Mouse (Mus musculus): ENCODE measurements around the gene Ptma. TPM values are rescaled to one million over a fixed set of nuclear protein-coding genes. Genes with fewer than 3 reads are reported as not detected.

The Ptma gene
- polyA plus RNA-seq, 1 experiment = 2,341 TPM

DNA sequence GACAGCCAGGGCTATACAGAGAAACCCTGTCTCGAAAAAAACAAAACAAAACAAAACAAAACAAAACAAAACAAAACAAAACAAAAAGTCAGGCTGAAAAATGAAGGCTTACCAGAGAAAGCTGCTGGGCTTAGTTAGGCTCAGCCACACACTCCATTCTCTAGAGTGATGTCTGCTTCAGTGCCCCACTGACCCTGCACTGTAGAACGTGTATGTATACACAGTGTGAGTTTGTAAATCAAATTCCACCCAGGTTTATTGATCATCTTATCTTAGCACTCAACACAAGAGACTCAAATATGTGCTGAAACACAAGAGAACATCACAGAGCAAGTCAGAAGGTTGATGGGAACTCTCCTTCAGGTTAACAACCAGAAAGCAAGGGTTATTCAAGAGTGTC, 41.9 kb downstream of the Ptma start:
- WGBS = 96% methylated on average over 2 of the region's 2 CpGs
- Histone ChIP-seq H3K27me3 (ENCODE audit: control insufficient read depth, insufficient read depth, low read length) (no peaks in the 10 kb centered on the region), H3K36me3 (ENCODE audit: control insufficient read depth, insufficient read depth, low read length) (no peaks in the 10 kb centered on the region), H3K4me3 (ENCODE audit: control insufficient read depth, insufficient read depth, low read length) (no peak overlapping the region), H3K27ac (ENCODE audit: control insufficient read depth, insufficient read depth, low read length) (no peak overlapping the region), H3K4me1 (replicated peaks; ENCODE audit: control insufficient read depth, insufficient read depth, low read length) (no peaks in the 10 kb centered on the region)
- TF ChIP-seq POLR2A (IDR thresholded peaks at IDR 0.05; ENCODE audit: control insufficient read depth, extremely low read depth, insufficient read depth, low read length, poor library complexity) (no peak), CTCF (IDR thresholded peaks at IDR 0.05; ENCODE audit: borderline replicate concordance, control insufficient read depth, extremely low read depth, insufficient read depth, low read length, poor library complexity) (no peak)
- DNase-seq = no peak

DNA sequence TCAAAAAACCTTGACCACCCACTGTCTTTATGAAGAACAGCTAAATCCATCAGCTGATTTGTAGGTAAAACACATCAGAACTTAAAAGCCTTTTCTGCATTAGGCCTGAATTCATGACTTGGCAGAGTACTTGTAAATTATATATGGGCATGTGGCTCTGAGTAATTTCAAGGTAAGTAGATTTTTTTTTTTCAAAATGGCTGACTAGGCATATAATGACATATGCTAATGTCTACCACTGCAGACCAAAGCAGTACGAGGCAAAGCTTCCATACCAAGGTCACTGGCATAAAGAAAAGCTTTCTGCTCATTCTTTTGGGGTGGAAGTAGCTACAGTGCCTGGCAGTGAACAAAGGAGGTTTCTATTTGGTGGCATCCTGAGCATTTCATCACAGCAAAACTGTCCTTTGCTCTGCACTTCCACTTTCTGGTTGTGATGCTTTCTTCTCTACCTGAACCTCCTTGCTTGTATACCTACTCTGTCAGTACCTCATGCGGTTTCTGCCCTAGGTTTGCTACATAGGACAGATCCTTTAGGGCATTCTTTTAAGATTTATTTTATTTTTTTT, 42.9 kb downstream of the Ptma start:
- no peak overlapping the region for H3K27ac ChIP-seq (ENCODE audit: control insufficient read depth, insufficient read depth, low read length)
- no peaks in the 10 kb centered on the region for H3K4me1 ChIP-seq (replicated peaks; ENCODE audit: control insufficient read depth, insufficient read depth, low read length)
- TF ChIP-seq POLR2A (IDR thresholded peaks at IDR 0.05; ENCODE audit: control insufficient read depth, extremely low read depth, insufficient read depth, low read length, poor library complexity) = no peak
- TF ChIP-seq CTCF (IDR thresholded peaks at IDR 0.05; ENCODE audit: borderline replicate concordance, control insufficient read depth, extremely low read depth, insufficient read depth, low read length, poor library complexity) = no peak
- no peak overlapping the region for H3K4me3 ChIP-seq (ENCODE audit: control insufficient read depth, insufficient read depth, low read length)
- WGBS = 98% methylated on average over 2 of the region's 2 CpGs
- no peaks in the 10 kb centered on the region for H3K36me3 ChIP-seq (ENCODE audit: control insufficient read depth, insufficient read depth, low read length)
- no peaks in the 10 kb centered on the region for H3K27me3 ChIP-seq (ENCODE audit: control insufficient read depth, insufficient read depth, low read length)
- no peak for DNase-seq

DNA sequence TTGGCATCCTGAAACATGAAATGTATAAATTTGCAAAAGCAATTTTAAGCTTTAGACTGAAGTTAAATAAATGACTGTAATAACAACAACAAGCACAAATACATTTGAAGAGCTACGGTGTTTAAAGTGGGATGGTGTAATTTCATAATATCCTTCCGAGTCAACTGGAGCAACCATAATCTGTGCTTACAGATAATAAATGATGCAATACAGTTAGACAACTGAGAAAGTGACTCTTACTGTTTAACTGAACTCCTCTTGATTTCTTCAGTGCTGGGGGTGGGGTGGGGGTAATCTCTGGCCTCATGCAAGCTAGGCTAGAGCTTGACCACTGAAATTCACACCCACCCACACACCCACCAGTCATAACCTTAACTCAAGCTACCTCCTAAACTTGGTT, 44.9 kb downstream of the Ptma start:
- TF ChIP-seq CTCF (IDR thresholded peaks at IDR 0.05; ENCODE audit: borderline replicate concordance, control insufficient read depth, extremely low read depth, insufficient read depth, low read length, poor library complexity) (no peak), POLR2A (IDR thresholded peaks at IDR 0.05; ENCODE audit: control insufficient read depth, extremely low read depth, insufficient read depth, low read length, poor library complexity) (no peak)
- Histone ChIP-seq H3K4me1 (replicated peaks; ENCODE audit: control insufficient read depth, insufficient read depth, low read length) (no peaks in the 10 kb centered on the region), H3K27me3 (ENCODE audit: control insufficient read depth, insufficient read depth, low read length) (no peaks in the 10 kb centered on the region), H3K27ac (ENCODE audit: control insufficient read depth, insufficient read depth, low read length) (no peak overlapping the region), H3K4me3 (ENCODE audit: control insufficient read depth, insufficient read depth, low read length) (no peak overlapping the region), H3K36me3 (ENCODE audit: control insufficient read depth, insufficient read depth, low read length) (no peaks in the 10 kb centered on the region)
- WGBS = 90% methylated on average over 2 of the region's 2 CpGs
- DNase-seq = no peak

DNA sequence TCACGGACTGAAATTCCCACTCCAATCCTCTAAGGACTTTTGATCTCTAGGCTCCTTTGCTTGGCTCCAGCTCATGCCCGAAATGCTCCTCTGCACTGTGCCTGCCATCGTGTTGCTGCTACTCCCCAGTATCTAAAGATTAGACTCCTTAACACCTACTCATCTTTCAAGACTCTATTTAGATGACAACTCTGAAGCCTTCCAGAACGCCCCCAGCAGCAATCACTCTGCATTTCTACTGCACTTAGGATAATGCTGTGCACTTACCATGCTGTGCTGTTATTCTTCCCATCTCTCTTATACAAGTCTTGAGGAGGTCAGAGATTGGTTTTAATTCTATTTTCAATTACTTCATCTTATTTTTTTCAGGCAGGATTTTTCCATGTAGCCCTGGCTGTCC, 45.4 kb downstream of the Ptma start:
- H3K4me3 ChIP-seq (ENCODE audit: control insufficient read depth, insufficient read depth, low read length) = no peak overlapping the region
- H3K4me1 ChIP-seq (replicated peaks; ENCODE audit: control insufficient read depth, insufficient read depth, low read length) = no peaks in the 10 kb centered on the region
- H3K36me3 ChIP-seq (ENCODE audit: control insufficient read depth, insufficient read depth, low read length) = no peaks in the 10 kb centered on the region
- TF ChIP-seq CTCF (IDR thresholded peaks at IDR 0.05; ENCODE audit: borderline replicate concordance, control insufficient read depth, extremely low read depth, insufficient read depth, low read length, poor library complexity) = no peak
- H3K27ac ChIP-seq (ENCODE audit: control insufficient read depth, insufficient read depth, low read length) = no peak overlapping the region
- DNase-seq = no peak
- 96% methylated on average over 4 of the region's 4 CpGs for WGBS
- no peaks in the 10 kb centered on the region for H3K27me3 ChIP-seq (ENCODE audit: control insufficient read depth, insufficient read depth, low read length)

Other genes starting within 250 kb of the Ptma start
- gene B3gnt7, start 223.9 kb upstream of the Ptma start, polyA plus RNA-seq (2012; rRNA removed) = 1.4 and 1.5 TPM in 2 replicates
- gene Ncl, start 167.3 kb upstream of the Ptma start, polyA plus RNA-seq (2012; rRNA removed) = 17.0 and 21.5 TPM in 2 replicates
- gene Nmur1, start 100.5 kb upstream of the Ptma start, polyA plus RNA-seq (2012; rRNA removed) = 0.44 and 0.64 TPM in 2 replicates
- gene Tex44, start 100.4 kb upstream of the Ptma start, polyA plus RNA-seq (2012; rRNA removed) = 0.74 and 1.2 TPM in 2 replicates
- 19.9 and 23.4 TPM in 2 replicates for gene Pde6d, start 55.9 kb downstream of the Ptma start, polyA plus RNA-seq (2012; rRNA removed)
- gene Cops7b, start 56.2 kb downstream of the Ptma start, polyA plus RNA-seq (2012; rRNA removed) = 61.2 and 67.6 TPM in 2 replicates
- gene Nppc, start 143.8 kb downstream of the Ptma start, polyA plus RNA-seq (2012; rRNA removed) = 0.89 and 1.2 TPM in 2 replicates
- 19.8 and 21.8 TPM in 2 replicates for gene Dis3l2, start 177.1 kb downstream of the Ptma start, polyA plus RNA-seq (2012; rRNA removed)

All from thymus, adult 2 months (tissue).